Mouse (Mus musculus): ENCODE measurements around the gene A030005K14Rik. TPM values are rescaled to one million over a fixed set of nuclear protein-coding genes. Genes with fewer than 3 reads are reported as not detected.

A030005K14Rik gene
- not detected in 2 replicates for polyA plus RNA-seq (2015; fragmentation: Nextera tagmentation; extraction: Ambion mirVana)

DNA sequence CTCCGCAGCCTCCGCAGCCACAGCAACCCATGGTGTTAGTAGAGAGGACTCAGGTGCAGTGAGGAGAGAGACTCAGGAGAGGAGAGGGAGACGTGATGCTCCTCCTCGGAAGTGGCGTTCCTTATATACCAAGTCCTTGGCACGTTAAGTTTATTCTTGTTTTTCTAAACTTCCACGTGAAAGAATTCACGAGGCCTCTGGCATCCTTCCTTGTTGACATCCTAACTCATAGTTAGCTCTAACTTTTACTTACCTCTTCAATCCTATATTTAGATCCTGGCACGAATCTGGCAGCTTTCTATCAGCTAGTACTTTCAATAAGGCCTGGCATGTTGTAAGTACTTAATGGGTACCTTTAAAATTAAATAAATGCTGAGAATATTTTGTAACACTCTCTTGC, at the start of gene A030005K14Rik:
A030005K14Rik (minus strand) TSS at position 101 of the 400 bp plus-strand sequence.

DNA sequence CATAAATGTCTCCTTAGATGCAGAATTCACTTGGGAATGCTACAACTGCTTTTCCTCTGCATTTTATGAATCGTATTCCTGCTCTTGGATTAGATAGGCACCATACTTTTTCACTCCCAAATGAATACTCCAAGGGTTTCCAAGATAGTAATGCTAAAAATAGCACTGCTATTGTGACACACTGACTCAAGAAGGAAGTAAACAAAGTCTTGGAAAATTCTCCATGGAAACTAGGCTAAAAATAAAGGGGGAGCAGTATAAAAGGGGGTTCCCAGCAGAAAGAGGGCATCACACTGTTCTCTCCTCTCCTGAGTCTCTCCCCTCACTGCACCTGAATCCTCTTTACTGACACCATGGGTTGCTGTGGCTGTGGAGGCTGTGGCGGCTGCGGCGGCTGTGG, 1.5 kb upstream of the A030005K14Rik start, which contains the start of gene Krtap28-13:
Krtap28-13 (plus strand) TSS at position 288 of the 400 bp plus-strand sequence.

GRCm38 (mm10) chr1:83044882-83045427, 14.2 kb downstream of the A030005K14Rik start, which contains the start of gene Gm47969:
Gene Gm47969 (plus strand): TSS chr1:83044932.

DNA sequence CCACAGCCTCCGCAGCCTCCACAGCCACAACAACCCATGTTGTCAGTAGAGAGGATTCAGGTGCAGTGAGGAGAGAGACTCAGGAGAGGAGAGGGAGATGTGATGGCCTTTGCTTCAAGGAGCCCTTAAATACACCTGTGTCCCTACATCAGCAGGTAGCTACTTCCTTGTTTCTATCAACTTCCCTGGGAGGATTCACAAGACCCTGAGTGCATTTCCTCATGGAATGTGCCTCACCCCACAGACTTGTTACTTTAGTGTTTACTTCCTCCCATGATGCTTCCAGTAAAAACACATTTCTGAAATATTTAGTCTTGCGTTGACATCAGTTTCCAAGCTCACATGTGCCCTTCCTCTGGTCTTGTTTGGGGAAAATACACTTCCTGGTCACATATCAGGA, 16.8 kb downstream of the A030005K14Rik start, which contains the start of gene Krtap28-10:
Krtap28-10 (minus strand) TSS at position 101 of the 400 bp plus-strand sequence.

GRCm38 (mm10) chr1:83038109-83038672, 21.0 kb downstream of the A030005K14Rik start, which contains the start of gene Slc19a3:
Gene Slc19a3 (minus strand): TSS chr1:83038448.

Other genes starting within 250 kb of the A030005K14Rik start
- gene Agfg1, start 219.9 kb downstream of the A030005K14Rik start, polyA plus RNA-seq (2015; fragmentation: Nextera tagmentation; extraction: Ambion mirVana), result 15.1 and 18.3 TPM in 2 replicates
- 0.27 TPM in 1 of 2 replicates, not detected in the other for gene A030005L19Rik, start 146.1 kb downstream of the A030005K14Rik start, polyA plus RNA-seq (2015; fragmentation: Nextera tagmentation; extraction: Ambion mirVana)
- not detected in 2 replicates for gene A030014E15Rik, start 134.5 kb downstream of the A030005K14Rik start, polyA plus RNA-seq (2015; fragmentation: Nextera tagmentation; extraction: Ambion mirVana)
- gene Gm6217, start 128.0 kb downstream of the A030005K14Rik start, polyA plus RNA-seq (2015; fragmentation: Nextera tagmentation; extraction: Ambion mirVana), result not detected in 2 replicates
- not detected in 2 replicates for gene A030003K21Rik, start 116.0 kb downstream of the A030005K14Rik start, polyA plus RNA-seq (2015; fragmentation: Nextera tagmentation; extraction: Ambion mirVana)
- gene Gm7544, start 103.4 kb downstream of the A030005K14Rik start, polyA plus RNA-seq (2015; fragmentation: Nextera tagmentation; extraction: Ambion mirVana), result not detected in 2 replicates
- gene Gm47955, start 99.1 kb downstream of the A030005K14Rik start, polyA plus RNA-seq (2015; fragmentation: Nextera tagmentation; extraction: Ambion mirVana), result not detected in 2 replicates
- not detected in 2 replicates for gene Gm47959, start 58.8 kb downstream of the A030005K14Rik start, polyA plus RNA-seq (2015; fragmentation: Nextera tagmentation; extraction: Ambion mirVana)
- gene Slc19a3, start 20.9 kb downstream of the A030005K14Rik start, polyA plus RNA-seq (2015; fragmentation: Nextera tagmentation; extraction: Ambion mirVana), result 1.1 and 1.2 TPM in 2 replicates
- gene Krtap28-10, start 16.9 kb downstream of the A030005K14Rik start, polyA plus RNA-seq (2015; fragmentation: Nextera tagmentation; extraction: Ambion mirVana), result not detected in 2 replicates
- gene Gm47969, start 14.4 kb downstream of the A030005K14Rik start, polyA plus RNA-seq (2015; fragmentation: Nextera tagmentation; extraction: Ambion mirVana), result not detected in 2 replicates
- gene Krtap28-13, start 1.6 kb upstream of the A030005K14Rik start, polyA plus RNA-seq (2015; fragmentation: Nextera tagmentation; extraction: Ambion mirVana), result not detected in 2 replicates
- 0.58 and 1.6 TPM in 2 replicates for gene Ccl20, start 57.4 kb upstream of the A030005K14Rik start, polyA plus RNA-seq (2015; fragmentation: Nextera tagmentation; extraction: Ambion mirVana)
- 0.11 TPM in 1 of 2 replicates, not detected in the other for gene Daw1, start 100.4 kb upstream of the A030005K14Rik start, polyA plus RNA-seq (2015; fragmentation: Nextera tagmentation; extraction: Ambion mirVana)